Mouse (Mus musculus) C2C12 (cell line): Measurements from ENCODE around the gene Gramd1a. TPM values are rescaled to one million over a fixed set of nuclear protein-coding genes. Genes with fewer than 3 reads are reported as not detected.

ENCODE experiments used
- H3K27me3 ChIP-seq: one replicate; pipeline ENCODE4 v1.6.1; 2011; ENCODE audit not compliant: control insufficient read depth, insufficient read depth, insufficient read length
- H3K36me3 ChIP-seq: one replicate; pipeline ENCODE4 v1.6.1; 2011; ENCODE audit not compliant: control insufficient read depth, insufficient read depth
- H3K4me3 ChIP-seq: one replicate; pipeline ENCODE4 v1.5.1; 2011; ENCODE audit warnings: mild to moderate bottlenecking, control low read depth; ENCODE audit not compliant: poor library complexity, insufficient read depth, severe bottlenecking
- H3K79me2 ChIP-seq: one replicate; pipeline ENCODE4 v1.6.1; 2011; ENCODE audit not compliant: control insufficient read depth, insufficient read depth
- H3K79me3 ChIP-seq: one replicate; pipeline ENCODE4 v1.6.1; 2011; ENCODE audit warnings: low read depth, control low read depth
- H3ac ChIP-seq: one replicate; pipeline ENCODE3; 2011; ENCODE audit warnings: low read depth; ENCODE audit not compliant: control insufficient read depth, insufficient read length
- CEBPB ChIP-seq: IDR thresholded peaks from one replicate; pipeline ENCODE4 v1.6.1; 2011; ENCODE audit warnings: low read depth, mild to moderate bottlenecking, control low read depth, moderate library complexity
- CTCF ChIP-seq: IDR thresholded peaks from one replicate; pipeline ENCODE4 v1.5.1; 2011; ENCODE audit not compliant: control insufficient read depth, insufficient read depth, insufficient read length
- FOSL1 ChIP-seq: IDR thresholded peaks from one replicate; pipeline ENCODE4 v1.8.0; 2011; ENCODE audit warnings: mild to moderate bottlenecking, low read length; ENCODE audit not compliant: poor library complexity, insufficient read depth, severe bottlenecking
- MAX ChIP-seq: IDR thresholded peaks from one replicate; pipeline ENCODE4 v1.6.1; 2011; ENCODE audit warnings: mild to moderate bottlenecking, control low read depth
- MYOD1 ChIP-seq: IDR thresholded peaks from one replicate; pipeline ENCODE4 v1.6.1; 2011; ENCODE audit warnings: low read depth; ENCODE audit not compliant: control insufficient read depth, insufficient read length
- MYOG ChIP-seq: IDR thresholded peaks from one replicate; pipeline ENCODE4 v1.6.1; 2011; ENCODE audit not compliant: control insufficient read depth, insufficient read length; ENCODE audit errors: extremely low read depth
- USF1 ChIP-seq: IDR thresholded peaks from one replicate; pipeline ENCODE4 v1.6.1; 2011; ENCODE audit warnings: low read depth, mild to moderate bottlenecking, control low read depth, moderate library complexity
- polyA plus RNA-seq: library from polyadenylated mRNA; unstranded; fragments of >200 nt; fragmentation: generic; extraction: Trizol; gene quantifications from one replicate; pipeline ENCODE4 v1.2.1, GENCODE M21; 2012; ENCODE audit warnings: missing spikeins

Gene Gramd1a
- polyA plus RNA-seq, 1 experiment, result 17.9 TPM

- TF ChIP-seq FOSL1, result no peak
- Histone ChIP-seq H3K4me3 (no peak overlapping the region), H3ac (no peak overlapping the region), H3K36me3 (peaks cover 32% of the 10 kb centered on the region), H3K79me3 (peaks cover 9% of the 10 kb centered on the region), H3K27me3 (no peaks in the 10 kb centered on the region), H3K79me2 (peaks cover 12% of the 10 kb centered on the region)
Measured at GRCm38 (mm10) chr7:31140941-31141340, 14.8 kb downstream of the Gramd1a start.

- peaks cover 32% of the 10 kb centered on the region for H3K36me3 ChIP-seq
- peaks cover 5% of the 10 kb centered on the region for H3K79me3 ChIP-seq
- no peak overlapping the region for H3ac ChIP-seq
- H3K4me3 ChIP-seq, result no peak overlapping the region
- no peak for TF ChIP-seq CTCF
- TF ChIP-seq USF1, result no peak
- TF ChIP-seq FOSL1, result no peak
- no peak for TF ChIP-seq MYOG
- no peak for TF ChIP-seq CEBPB
- TF ChIP-seq MYOD1, result no peak
- TF ChIP-seq MAX, result no peak
- no peaks in the 10 kb centered on the region for H3K27me3 ChIP-seq
- peaks cover 6% of the 10 kb centered on the region for H3K79me2 ChIP-seq
Measured at GRCm38 (mm10) chr7:31140302-31140701, 15.4 kb downstream of the Gramd1a start.

- H3K27me3 ChIP-seq, result no peaks in the 10 kb centered on the region
- no peak overlapping the region for H3K4me3 ChIP-seq
- no peak overlapping the region for H3ac ChIP-seq
- TF ChIP-seq CTCF (peak; percentile 22), CEBPB (no peak)
- H3K79me3 ChIP-seq, result no peaks in the 10 kb centered on the region
- H3K79me2 ChIP-seq, result peaks cover under 1% of the 10 kb centered on the region
- peaks cover 32% of the 10 kb centered on the region for H3K36me3 ChIP-seq
Measured at GRCm38 (mm10) chr7:31139765-31140164, 15.9 kb downstream of the Gramd1a start.

- TF ChIP-seq MAX (no peak), MYOG (no peak), FOSL1 (no peak)
- Histone ChIP-seq H3K79me2 (no peaks in the 10 kb centered on the region), H3K36me3 (peaks cover 34% of the 10 kb centered on the region), H3K79me3 (no peaks in the 10 kb centered on the region), H3ac (no peak overlapping the region), H3K4me3 (no peak overlapping the region), H3K27me3 (no peaks in the 10 kb centered on the region)
Measured at GRCm38 (mm10) chr7:31135717-31136116, 20.0 kb downstream of the Gramd1a start.

GRCm38 (mm10) chr7:31131866-31132265 is 23.8 kb downstream of the Gramd1a start:
- TF ChIP-seq MYOD1 (no peak), FOSL1 (no peak), MAX (no peak), USF1 (no peak), CTCF (no peak), CEBPB (no peak), MYOG (no peak)
- H3K79me2 ChIP-seq, result no peaks in the 10 kb centered on the region
- peaks cover 11% of the 10 kb centered on the region for H3K36me3 ChIP-seq
- H3K4me3 ChIP-seq, result no peak overlapping the region
- H3K27me3 ChIP-seq, result no peaks in the 10 kb centered on the region
- H3K79me3 ChIP-seq, result no peaks in the 10 kb centered on the region
- no peak overlapping the region for H3ac ChIP-seq

GRCm38 (mm10) chr7:31130841-31131240 is 24.9 kb downstream of the Gramd1a start:
- no peak overlapping the region for H3ac ChIP-seq
- peaks cover 9% of the 10 kb centered on the region for H3K36me3 ChIP-seq
- H3K4me3 ChIP-seq, result no peak overlapping the region
- TF ChIP-seq USF1 (no peak), MYOG (no peak), FOSL1 (no peak), MAX (no peak), CTCF (peak; percentile 41)
- H3K27me3 ChIP-seq, result peaks cover 6% of the 10 kb centered on the region
- no peaks in the 10 kb centered on the region for H3K79me2 ChIP-seq
- H3K79me3 ChIP-seq, result no peaks in the 10 kb centered on the region
